Mouse (Mus musculus): ENCODE measurements around the gene D10Jhu81e. TPM values are rescaled to one million over a fixed set of nuclear protein-coding genes. Genes with fewer than 3 reads are reported as not detected.

Gene D10Jhu81e
- polyA plus RNA-seq, 1 experiment: 16.6 TPM

DNA sequence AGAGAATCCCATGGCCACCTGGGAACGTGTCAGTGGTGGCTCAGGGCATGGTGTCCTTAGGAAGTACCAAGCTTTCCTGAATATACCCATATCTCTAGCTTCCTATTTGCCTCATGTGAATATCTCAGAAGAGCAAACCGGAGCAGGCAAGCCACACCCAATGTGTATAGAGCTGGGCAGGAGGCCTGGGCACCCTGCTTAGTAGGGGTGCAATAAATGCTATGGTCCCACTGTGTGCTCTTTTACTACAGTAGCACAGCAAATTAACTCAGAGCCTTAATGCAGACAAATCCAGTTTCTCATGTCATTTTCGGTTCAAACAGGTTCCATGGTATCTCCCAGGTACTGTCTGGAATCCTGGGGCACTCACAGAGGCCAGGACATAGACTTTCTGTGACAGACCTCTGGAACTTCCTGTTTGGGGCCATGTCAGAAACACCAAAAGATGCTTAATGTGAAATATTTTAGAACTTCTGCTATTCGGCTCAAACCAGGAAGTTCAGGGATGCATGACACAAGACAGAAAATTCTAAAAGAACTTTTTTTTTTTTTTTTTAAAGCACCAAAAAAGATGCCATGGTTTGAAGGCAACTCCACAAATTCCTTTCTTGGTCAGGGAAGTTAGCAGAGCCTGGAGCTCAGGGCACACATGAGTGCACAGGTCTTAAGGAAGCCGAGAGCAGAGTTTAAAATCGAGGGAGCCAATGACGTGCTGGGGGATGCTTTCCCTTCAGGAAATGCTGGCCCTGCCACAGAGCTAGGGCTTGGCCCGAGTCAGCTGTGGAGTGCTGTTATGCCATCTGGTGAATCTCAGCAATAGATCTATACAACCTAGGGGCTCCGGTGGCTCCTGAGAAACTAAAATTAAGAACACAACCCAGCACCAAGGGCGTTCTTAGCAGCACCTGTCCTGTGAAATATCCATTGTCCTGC, 20.5 kb downstream of the D10Jhu81e start:
- no peak overlapping the region for H3K4me3 ChIP-seq (ENCODE audit: low read depth, low read length)
- no peaks in the 10 kb centered on the region for H3K36me3 ChIP-seq (ENCODE audit: control insufficient read depth, insufficient read depth, low read length, poor library complexity, severe bottlenecking)
- no peaks in the 10 kb centered on the region for H3K4me1 ChIP-seq (ENCODE audit: control insufficient read depth, insufficient read depth, low read length)
- no peaks in the 10 kb centered on the region for H3K27me3 ChIP-seq (ENCODE audit: control insufficient read depth, insufficient read depth, low read length, poor library complexity, severe bottlenecking)
- H3K9me3 ChIP-seq (replicated peaks; ENCODE audit: control insufficient read depth, insufficient read depth, low read length, poor library complexity, severe bottlenecking): no peaks in the 10 kb centered on the region
- TF ChIP-seq CTCF (IDR thresholded peaks at IDR 0.05; ENCODE audit: low read depth, low read length): no peak
- no peak for TF ChIP-seq POLR2A (IDR thresholded peaks at IDR 0.05; ENCODE audit: insufficient read depth, low read length)
- TF ChIP-seq EP300 (IDR thresholded peaks at IDR 0.05; ENCODE audit: insufficient read depth, low read depth, low read length): no peak
- H3K9ac ChIP-seq (ENCODE audit: low read depth, poor library complexity, severe bottlenecking): no peak overlapping the region
- no peak overlapping the region for H3K27ac ChIP-seq (ENCODE audit: insufficient read depth, low read length)

GRCm38 (mm10) chr10:78147908-78148441, 21.6 kb downstream of the D10Jhu81e start:
- Histone ChIP-seq H3K4me3 (ENCODE audit: low read depth, low read length) (no peak overlapping the region), H3K36me3 (ENCODE audit: control insufficient read depth, insufficient read depth, low read length, poor library complexity, severe bottlenecking) (no peaks in the 10 kb centered on the region), H3K9me3 (replicated peaks; ENCODE audit: control insufficient read depth, insufficient read depth, low read length, poor library complexity, severe bottlenecking) (no peaks in the 10 kb centered on the region), H3K27me3 (ENCODE audit: control insufficient read depth, insufficient read depth, low read length, poor library complexity, severe bottlenecking) (no peaks in the 10 kb centered on the region), H3K27ac (ENCODE audit: insufficient read depth, low read length) (no peak overlapping the region), H3K4me1 (ENCODE audit: control insufficient read depth, insufficient read depth, low read length) (no peaks in the 10 kb centered on the region), H3K9ac (ENCODE audit: low read depth, poor library complexity, severe bottlenecking) (no peak overlapping the region)
- TF ChIP-seq CTCF (IDR thresholded peaks at IDR 0.05; ENCODE audit: low read depth, low read length) (no peak), EP300 (IDR thresholded peaks at IDR 0.05; ENCODE audit: insufficient read depth, low read depth, low read length) (no peak), POLR2A (IDR thresholded peaks at IDR 0.05; ENCODE audit: insufficient read depth, low read length) (no peak)

DNA sequence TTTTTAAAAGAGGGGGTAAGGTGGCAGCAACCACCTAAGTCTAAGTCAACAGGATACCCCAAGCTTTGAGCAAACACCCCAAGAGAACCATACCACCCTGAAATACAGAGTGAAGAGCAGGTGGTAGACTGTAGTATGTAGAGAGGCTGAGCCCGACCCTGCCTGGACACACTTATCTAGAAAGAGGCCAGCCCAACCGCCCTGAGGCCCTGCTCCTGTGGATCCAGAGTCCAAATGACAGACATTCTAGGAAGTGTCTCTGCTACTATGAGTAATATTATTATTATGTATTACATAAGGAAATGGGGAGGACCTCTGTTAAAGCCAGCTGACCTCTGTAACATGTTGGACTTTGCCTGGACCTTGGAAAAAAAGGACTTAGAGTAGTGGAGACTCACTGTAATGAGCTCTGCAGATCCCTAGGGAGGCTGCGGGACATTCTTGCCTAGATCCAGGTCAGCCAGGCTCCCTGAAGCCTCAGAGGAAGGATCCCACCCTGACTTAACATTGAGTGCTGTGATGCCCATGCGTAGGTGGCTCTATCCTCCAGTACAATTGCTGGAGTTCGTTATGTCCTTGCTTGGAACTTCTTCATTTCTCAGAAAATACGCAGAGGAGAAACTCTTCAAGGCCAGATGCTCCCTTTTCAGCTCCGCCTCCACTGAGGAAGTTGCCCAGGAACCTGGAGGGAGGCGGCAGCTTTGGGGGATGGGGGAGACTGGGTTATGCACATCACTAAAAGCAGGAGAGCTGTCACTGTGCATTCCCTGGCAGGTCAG, 25.7 kb downstream of the D10Jhu81e start:
- no peaks in the 10 kb centered on the region for H3K4me1 ChIP-seq (ENCODE audit: control insufficient read depth, insufficient read depth, low read length)
- TF ChIP-seq POLR2A (IDR thresholded peaks at IDR 0.05; ENCODE audit: insufficient read depth, low read length) (no peak), EP300 (IDR thresholded peaks at IDR 0.05; ENCODE audit: insufficient read depth, low read depth, low read length) (no peak), CTCF (IDR thresholded peaks at IDR 0.05; ENCODE audit: low read depth, low read length) (no peak)
- H3K27me3 ChIP-seq (ENCODE audit: control insufficient read depth, insufficient read depth, low read length, poor library complexity, severe bottlenecking): no peaks in the 10 kb centered on the region
- H3K9ac ChIP-seq (ENCODE audit: low read depth, poor library complexity, severe bottlenecking): no peak overlapping the region
- H3K27ac ChIP-seq (ENCODE audit: insufficient read depth, low read length): no peak overlapping the region
- no peaks in the 10 kb centered on the region for H3K36me3 ChIP-seq (ENCODE audit: control insufficient read depth, insufficient read depth, low read length, poor library complexity, severe bottlenecking)
- no peak overlapping the region for H3K4me3 ChIP-seq (ENCODE audit: low read depth, low read length)
- H3K9me3 ChIP-seq (replicated peaks; ENCODE audit: control insufficient read depth, insufficient read depth, low read length, poor library complexity, severe bottlenecking): no peaks in the 10 kb centered on the region

DNA sequence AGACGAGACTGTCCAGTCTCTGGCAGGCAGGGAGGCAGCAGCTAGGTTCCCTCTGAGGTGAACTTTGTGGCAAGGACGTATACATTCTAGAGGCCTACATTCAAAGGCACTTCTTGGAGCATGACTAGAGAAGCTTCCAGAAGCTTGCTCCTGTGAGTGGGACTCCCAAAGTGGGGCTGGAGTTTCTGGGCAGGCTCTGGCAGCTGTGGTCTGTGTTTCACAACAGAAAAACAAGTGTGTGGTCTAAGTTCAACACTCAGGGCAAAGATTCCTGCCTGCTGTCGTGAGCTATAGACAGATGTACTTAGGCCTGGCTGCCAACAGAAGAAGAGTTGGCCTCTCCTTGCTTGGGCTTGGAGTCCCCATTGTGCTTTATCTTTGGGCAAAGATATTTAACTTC, 28.7 kb downstream of the D10Jhu81e start:
- Histone ChIP-seq H3K4me3 (ENCODE audit: low read depth, low read length) (no peak overlapping the region), H3K9ac (ENCODE audit: low read depth, poor library complexity, severe bottlenecking) (no peak overlapping the region), H3K9me3 (replicated peaks; ENCODE audit: control insufficient read depth, insufficient read depth, low read length, poor library complexity, severe bottlenecking) (no peaks in the 10 kb centered on the region), H3K4me1 (ENCODE audit: control insufficient read depth, insufficient read depth, low read length) (no peaks in the 10 kb centered on the region), H3K27ac (ENCODE audit: insufficient read depth, low read length) (no peak overlapping the region), H3K36me3 (ENCODE audit: control insufficient read depth, insufficient read depth, low read length, poor library complexity, severe bottlenecking) (no peaks in the 10 kb centered on the region), H3K27me3 (ENCODE audit: control insufficient read depth, insufficient read depth, low read length, poor library complexity, severe bottlenecking) (no peaks in the 10 kb centered on the region)
- TF ChIP-seq CTCF (IDR thresholded peaks at IDR 0.05; ENCODE audit: low read depth, low read length) (no peak), POLR2A (IDR thresholded peaks at IDR 0.05; ENCODE audit: insufficient read depth, low read length) (no peak), EP300 (IDR thresholded peaks at IDR 0.05; ENCODE audit: insufficient read depth, low read depth, low read length) (no peak)

DNA sequence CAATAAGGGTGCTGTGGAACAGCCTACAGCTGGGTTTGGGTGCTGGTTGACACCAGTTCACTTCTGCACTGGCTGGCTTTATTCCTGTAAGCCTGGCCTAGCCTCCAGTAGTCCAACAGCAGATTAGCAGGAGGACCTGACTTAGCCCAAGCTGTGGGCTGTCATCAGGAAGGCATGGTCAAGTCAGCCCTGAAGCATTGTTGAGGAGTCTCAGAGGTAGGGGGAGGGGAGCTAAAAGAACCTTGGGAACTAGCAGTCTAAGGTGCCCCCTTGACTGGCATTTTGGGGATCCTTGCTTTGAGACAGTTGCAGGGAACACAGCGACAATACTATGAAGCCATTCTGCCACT, 29.4 kb downstream of the D10Jhu81e start:
- Histone ChIP-seq H3K9ac (ENCODE audit: low read depth, poor library complexity, severe bottlenecking) (no peak overlapping the region), H3K27me3 (ENCODE audit: control insufficient read depth, insufficient read depth, low read length, poor library complexity, severe bottlenecking) (no peaks in the 10 kb centered on the region), H3K4me3 (ENCODE audit: low read depth, low read length) (no peak overlapping the region), H3K36me3 (ENCODE audit: control insufficient read depth, insufficient read depth, low read length, poor library complexity, severe bottlenecking) (no peaks in the 10 kb centered on the region), H3K9me3 (replicated peaks; ENCODE audit: control insufficient read depth, insufficient read depth, low read length, poor library complexity, severe bottlenecking) (no peaks in the 10 kb centered on the region), H3K27ac (ENCODE audit: insufficient read depth, low read length) (no peak overlapping the region), H3K4me1 (ENCODE audit: control insufficient read depth, insufficient read depth, low read length) (no peaks in the 10 kb centered on the region)
- TF ChIP-seq EP300 (IDR thresholded peaks at IDR 0.05; ENCODE audit: insufficient read depth, low read depth, low read length) (no peak), POLR2A (IDR thresholded peaks at IDR 0.05; ENCODE audit: insufficient read depth, low read length) (no peak), CTCF (IDR thresholded peaks at IDR 0.05; ENCODE audit: low read depth, low read length) (no peak)

All from ES-Bruce4 (cell line).